Mouse (Mus musculus): Measurements from ENCODE around the gene Srp68. TPM values are rescaled to one million over a fixed set of nuclear protein-coding genes. Genes with fewer than 3 reads are reported as not detected.
"Not testable (repeated sequence)": the region's sequence is repeated elsewhere in the genome, so short reads cannot be mapped to it uniquely, and the experiment has no call there.

Gene Srp68
- polyA plus RNA-seq, 1 experiment from 2014 or later = 91.9 TPM

GRCm38 (mm10) chr11:116280751-116281663 lies 7.0 kb upstream of the Srp68 start, which contains the start of gene Galr2:
Gene Galr2 (plus strand): TSS chr11:116280939.
- Histone ChIP-seq H3K27me3 (replicated peaks; ENCODE audit: control insufficient read depth, insufficient read depth, low read length) (peaks cover 60% of the 10 kb centered on the region), H3K4me3 (ENCODE audit: low read depth, low read length) (peak within 1 kb of the TSS; percentile 31), H3K4me2 (ENCODE audit: low read depth, low read length) (peak within 1 kb of the TSS; percentile 57), H3K4me1 (ENCODE audit: control insufficient read depth, insufficient read depth, low read length) (peaks cover 16% of the 10 kb centered on the region), H3K9me3 (ENCODE audit: control insufficient read depth, low read length) (no peaks in the 10 kb centered on the region), H3K9ac (ENCODE audit: low read depth, low read length) (peak within 1 kb of the TSS; percentile 54), H3K36me3 (ENCODE audit: control insufficient read depth, insufficient read depth, low read length) (no peaks in the 10 kb centered on the region), H3K27ac (replicated peaks; ENCODE audit: low read depth, low read length) (no peak within 1 kb of the TSS)
- no peak for ATAC-seq (ENCODE audit: low read depth)
- 7% methylated on average over 42 of the region's 48 CpGs for WGBS
- DNase-seq (ENCODE audit: low spot score) = no peak

- not testable (repeated sequence) for ATAC-seq (ENCODE audit: low read depth); H3K4me2 ChIP-seq (ENCODE audit: low read depth, low read length); H3K36me3 ChIP-seq (ENCODE audit: control insufficient read depth, insufficient read depth, low read length); H3K27ac ChIP-seq (replicated peaks; ENCODE audit: low read depth, low read length); DNase-seq (ENCODE audit: low spot score); H3K9ac ChIP-seq (ENCODE audit: low read depth, low read length); H3K4me3 ChIP-seq (ENCODE audit: low read depth, low read length); H3K9me3 ChIP-seq (ENCODE audit: control insufficient read depth, low read length)
- H3K27me3 ChIP-seq (replicated peaks; ENCODE audit: control insufficient read depth, insufficient read depth, low read length) = peaks cover 26% of the 10 kb centered on the region
- 93% methylated on average over 1 of the region's 1 CpGs for WGBS
- H3K4me1 ChIP-seq (ENCODE audit: control insufficient read depth, insufficient read depth, low read length) = peaks cover 21% of the 10 kb centered on the region
Observed at GRCm38 (mm10) chr11:116277184-116277583, 3.2 kb upstream of the Srp68 start.

- peak overlapping the region; percentile 67 for H3K4me3 ChIP-seq (ENCODE audit: low read depth, low read length)
- H3K27me3 ChIP-seq (replicated peaks; ENCODE audit: control insufficient read depth, insufficient read depth, low read length) = no peaks in the 10 kb centered on the region
- H3K27ac ChIP-seq (replicated peaks; ENCODE audit: low read depth, low read length) = peak overlapping the region; percentile 82
- H3K9ac ChIP-seq (ENCODE audit: low read depth, low read length) = peak overlapping the region; percentile 84
- whole genome bisulfite sequencing = under 1% methylated on average over 32 of the region's 39 CpGs
- no peaks in the 10 kb centered on the region for H3K9me3 ChIP-seq (ENCODE audit: control insufficient read depth, low read length)
- peak overlapping the region; percentile 66 for H3K4me2 ChIP-seq (ENCODE audit: low read depth, low read length)
- ATAC-seq (ENCODE audit: low read depth) = peak; percentile 41
- H3K36me3 ChIP-seq (ENCODE audit: control insufficient read depth, insufficient read depth, low read length) = peaks cover 28% of the 10 kb centered on the region; the same call in 1 of the 2 replicates
- H3K4me1 ChIP-seq (ENCODE audit: control insufficient read depth, insufficient read depth, low read length) = peaks cover 19% of the 10 kb centered on the region
- DNase-seq (ENCODE audit: low spot score) = no peak
Observed at GRCm38 (mm10) chr11:116273469-116274044, 460 bp downstream of the Srp68 start.

- ATAC-seq (ENCODE audit: low read depth) (no peak), DNase-seq (ENCODE audit: low spot score) (no peak)
- H3K36me3 ChIP-seq (ENCODE audit: control insufficient read depth, insufficient read depth, low read length) = peaks cover 35% of the 10 kb centered on the region
- H3K27ac ChIP-seq (replicated peaks; ENCODE audit: low read depth, low read length) = no peak overlapping the region
- H3K9me3 ChIP-seq (ENCODE audit: control insufficient read depth, low read length) = no peaks in the 10 kb centered on the region
- peak overlapping the region; percentile 66 for H3K4me2 ChIP-seq (ENCODE audit: low read depth, low read length)
- H3K27me3 ChIP-seq (replicated peaks; ENCODE audit: control insufficient read depth, insufficient read depth, low read length) = no peaks in the 10 kb centered on the region
- 44% methylated on average over 12 of the region's 12 CpGs for WGBS
- H3K4me1 ChIP-seq (ENCODE audit: control insufficient read depth, insufficient read depth, low read length) = peaks cover 19% of the 10 kb centered on the region
- H3K9ac ChIP-seq (ENCODE audit: low read depth, low read length) = peak overlapping the region; percentile 84
- peak overlapping the region; percentile 67 for H3K4me3 ChIP-seq (ENCODE audit: low read depth, low read length)
Observed at GRCm38 (mm10) chr11:116272589-116273468, 1.2 kb downstream of the Srp68 start.

- H3K4me3 ChIP-seq (ENCODE audit: low read depth, low read length) = no peak overlapping the region
- DNase-seq (ENCODE audit: low spot score) (peak; percentile 55), ATAC-seq (ENCODE audit: low read depth) (no peak)
- H3K27me3 ChIP-seq (replicated peaks; ENCODE audit: control insufficient read depth, insufficient read depth, low read length) = no peaks in the 10 kb centered on the region
- peaks cover 67% of the 10 kb centered on the region for H3K36me3 ChIP-seq (ENCODE audit: control insufficient read depth, insufficient read depth, low read length)
- no peak overlapping the region for H3K4me2 ChIP-seq (ENCODE audit: low read depth, low read length)
- no peaks in the 10 kb centered on the region for H3K9me3 ChIP-seq (ENCODE audit: control insufficient read depth, low read length)
- no peak overlapping the region for H3K27ac ChIP-seq (replicated peaks; ENCODE audit: low read depth, low read length)
- WGBS = 89% methylated on average over 8 of the region's 8 CpGs
- peaks cover 15% of the 10 kb centered on the region for H3K4me1 ChIP-seq (ENCODE audit: control insufficient read depth, insufficient read depth, low read length)
- H3K9ac ChIP-seq (ENCODE audit: low read depth, low read length) = no peak overlapping the region
Observed at GRCm38 (mm10) chr11:116269560-116269959, 4.5 kb downstream of the Srp68 start.

- Histone ChIP-seq H3K9ac (ENCODE audit: low read depth, low read length) (no peak overlapping the region), H3K9me3 (ENCODE audit: control insufficient read depth, low read length) (no peaks in the 10 kb centered on the region), H3K36me3 (ENCODE audit: control insufficient read depth, insufficient read depth, low read length) (peaks cover 79% of the 10 kb centered on the region), H3K4me2 (ENCODE audit: low read depth, low read length) (no peak overlapping the region), H3K27me3 (replicated peaks; ENCODE audit: control insufficient read depth, insufficient read depth, low read length) (no peaks in the 10 kb centered on the region), H3K27ac (replicated peaks; ENCODE audit: low read depth, low read length) (no peak overlapping the region), H3K4me1 (ENCODE audit: control insufficient read depth, insufficient read depth, low read length) (peaks cover 15% of the 10 kb centered on the region), H3K4me3 (ENCODE audit: low read depth, low read length) (no peak overlapping the region)
- DNase-seq (ENCODE audit: low spot score) (no peak), ATAC-seq (ENCODE audit: low read depth) (no peak)
- WGBS = 90% methylated on average over 6 of the region's 6 CpGs
Observed at GRCm38 (mm10) chr11:116268313-116268712, 5.7 kb downstream of the Srp68 start.

- no peaks in the 10 kb centered on the region for H3K9me3 ChIP-seq (ENCODE audit: control insufficient read depth, low read length)
- no peak overlapping the region for H3K4me2 ChIP-seq (ENCODE audit: low read depth, low read length)
- DNase-seq (ENCODE audit: low spot score) (no peak), ATAC-seq (ENCODE audit: low read depth) (no peak)
- H3K4me1 ChIP-seq (ENCODE audit: control insufficient read depth, insufficient read depth, low read length) = peaks cover 10% of the 10 kb centered on the region
- H3K9ac ChIP-seq (ENCODE audit: low read depth, low read length) = no peak overlapping the region
- no peak overlapping the region for H3K27ac ChIP-seq (replicated peaks; ENCODE audit: low read depth, low read length)
- 77% methylated on average over 8 of the region's 8 CpGs for WGBS
- no peak overlapping the region for H3K4me3 ChIP-seq (ENCODE audit: low read depth, low read length)
- peaks cover 86% of the 10 kb centered on the region for H3K36me3 ChIP-seq (ENCODE audit: control insufficient read depth, insufficient read depth, low read length)
- no peaks in the 10 kb centered on the region for H3K27me3 ChIP-seq (replicated peaks; ENCODE audit: control insufficient read depth, insufficient read depth, low read length)
Observed at GRCm38 (mm10) chr11:116267637-116268036, 6.4 kb downstream of the Srp68 start.

GRCm38 (mm10) chr11:116265850-116266249 lies 8.2 kb downstream of the Srp68 start:
- Histone ChIP-seq H3K9ac (ENCODE audit: low read depth, low read length) (no peak overlapping the region), H3K4me1 (ENCODE audit: control insufficient read depth, insufficient read depth, low read length) (no peaks in the 10 kb centered on the region), H3K36me3 (ENCODE audit: control insufficient read depth, insufficient read depth, low read length) (peaks cover 95% of the 10 kb centered on the region), H3K27me3 (replicated peaks; ENCODE audit: control insufficient read depth, insufficient read depth, low read length) (no peaks in the 10 kb centered on the region), H3K4me3 (ENCODE audit: low read depth, low read length) (no peak overlapping the region), H3K9me3 (ENCODE audit: control insufficient read depth, low read length) (no peaks in the 10 kb centered on the region), H3K4me2 (ENCODE audit: low read depth, low read length) (no peak overlapping the region), H3K27ac (replicated peaks; ENCODE audit: low read depth, low read length) (no peak overlapping the region)
- no peak for ATAC-seq (ENCODE audit: low read depth)
- DNase-seq (ENCODE audit: low spot score) = no peak
- WGBS = 90% methylated on average over 4 of the region's 4 CpGs
